Mouse (Mus musculus) forebrain, embryonic 12.5 days (tissue): ENCODE data around the gene Idi1. TPM values are rescaled to one million over a fixed set of nuclear protein-coding genes. Genes with fewer than 3 reads are reported as not detected.
A peak's percentile ranks its signal among the peaks of the same experiment; 100 is the strongest.
"Not testable (repeated sequence)": the region's sequence is repeated elsewhere in the genome, so short reads cannot be mapped to it uniquely, and the experiment has no call there.

ENCODE experiments used
- ATAC-seq: fragments of 200-750 bp; cut with Nextera tagmentation; 2 replicates; pipeline ENCODE4 v1.8.0; 2017; ENCODE audit warnings: moderate TSS enrichment; ENCODE audit not compliant: low FRiP score
- H3K27ac ChIP-seq: fragments of 300-500 bp; sonication (generic); 2 replicates; pipeline ENCODE4 v1.5.1; 2016; ENCODE audit warnings: mild to moderate bottlenecking
- H3K27me3 ChIP-seq: fragments of 300-500 bp; sonication (generic); 2 replicates; pipeline ENCODE4 v1.6.1; 2016; ENCODE audit warnings: mild to moderate bottlenecking
- H3K36me3 ChIP-seq: fragments of 300-500 bp; sonication (generic); replicated peaks from 2 replicates; pipeline ENCODE4 v1.6.1; 2016; ENCODE audit warnings: mild to moderate bottlenecking
- H3K4me1 ChIP-seq: fragments of 300-500 bp; sonication (generic); 2 replicates; pipeline ENCODE4 v1.6.1; 2016
- H3K4me2 ChIP-seq: fragments of 300-500 bp; sonication (generic); 2 replicates; pipeline ENCODE4 v1.6.1; 2016; ENCODE audit warnings: mild to moderate bottlenecking, moderate library complexity
- H3K4me3 ChIP-seq: fragments of 300-500 bp; sonication (generic); replicated peaks from 2 replicates; pipeline ENCODE4 v1.5.1; 2016; ENCODE audit warnings: mild to moderate bottlenecking
- H3K9ac ChIP-seq: fragments of 300-500 bp; sonication (generic); 2 replicates; pipeline ENCODE4 v1.6.1; 2016; ENCODE audit warnings: mild to moderate bottlenecking
- H3K9me3 ChIP-seq: fragments of 300-500 bp; sonication (generic); 2 replicates; pipeline ENCODE4 v1.6.1; 2016
- WGBS: fragments of 180-500 bp; shearing (Covaris S2); methylation state at CpG from one replicate; pipeline ENCODE4 v1.1.7; 2016; 5-methylcytosine and 5-hydroxymethylcytosine counted together
- polyA plus RNA-seq: library from polyadenylated mRNA; unstranded; fragments of >200 nt; fragmentation: Nextera tagmentation; extraction: Ambion mirVana; gene quantifications from 2 replicates; pipeline ENCODE4 v1.2.1, GENCODE M21; 2016

Idi1 gene
- polyA plus RNA-seq, 1 experiment from 2014 or later, result 153 TPM

DNA sequence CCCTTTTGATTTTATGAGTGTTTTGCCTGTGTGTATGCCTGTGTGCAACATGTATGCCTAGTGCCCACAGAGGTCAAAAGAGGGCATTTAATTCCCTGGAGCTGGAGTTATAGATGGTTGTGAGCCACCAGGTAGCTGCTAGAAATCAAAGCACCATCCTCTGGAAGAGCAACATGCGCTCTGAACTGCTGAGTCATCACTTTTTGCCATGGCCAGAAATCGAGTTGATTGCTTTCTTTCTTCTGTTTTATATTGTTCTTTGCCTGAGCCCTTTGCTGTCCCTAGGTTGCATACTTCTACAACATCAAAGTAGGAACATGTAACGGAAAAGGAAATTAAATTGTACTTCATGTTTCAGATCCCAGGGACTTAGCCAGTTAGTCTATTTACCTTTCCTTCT lies 20.3 kb upstream of the Idi1 start:
- ATAC-seq, result no peak
- no peak overlapping the region for H3K4me2 ChIP-seq
- no peak overlapping the region for H3K9ac ChIP-seq
- H3K4me3 ChIP-seq, result no peak overlapping the region
- peaks cover 10% of the 10 kb centered on the region for H3K4me1 ChIP-seq
- H3K36me3 ChIP-seq, result peaks cover 14% of the 10 kb centered on the region
- no peaks in the 10 kb centered on the region for H3K27me3 ChIP-seq
- 86% methylated on average over 3 of the region's 3 CpGs for WGBS
- no peak overlapping the region for H3K27ac ChIP-seq
- H3K9me3 ChIP-seq, result no peaks in the 10 kb centered on the region

DNA sequence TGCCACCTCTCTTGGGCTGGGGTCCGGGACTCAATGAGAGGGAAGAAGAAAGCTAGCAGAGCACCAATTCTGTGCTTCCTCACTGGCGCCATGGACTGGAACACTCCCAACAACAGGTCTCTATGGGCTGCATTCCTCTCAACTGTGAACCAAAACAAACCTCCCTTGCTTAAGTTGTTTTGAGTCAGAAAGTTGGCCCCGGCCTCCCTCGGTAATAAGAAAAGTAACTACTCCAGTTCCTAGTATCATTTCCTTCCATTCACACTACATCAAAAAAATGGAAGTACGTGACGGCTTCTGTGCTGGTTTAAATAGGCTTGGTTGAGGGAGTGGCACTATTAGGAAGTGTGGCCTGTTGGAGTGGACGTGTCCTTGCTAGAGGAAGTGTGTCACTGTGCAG lies 18.7 kb upstream of the Idi1 start:
- no peak overlapping the region for H3K27ac ChIP-seq
- no peaks in the 10 kb centered on the region for H3K27me3 ChIP-seq
- no peak overlapping the region for H3K9ac ChIP-seq
- H3K4me2 ChIP-seq, result no peak overlapping the region
- no peak overlapping the region for H3K4me3 ChIP-seq
- no peak for ATAC-seq
- 0 out of 2 replicates have a peak, but pooled peaks cover 8% of the 10 kb centered on the region for H3K36me3 ChIP-seq
- H3K4me1 ChIP-seq, result peaks cover 12% of the 10 kb centered on the region
- no peaks in the 10 kb centered on the region for H3K9me3 ChIP-seq
- WGBS, result 92% methylated on average over 7 of the region's 7 CpGs

DNA sequence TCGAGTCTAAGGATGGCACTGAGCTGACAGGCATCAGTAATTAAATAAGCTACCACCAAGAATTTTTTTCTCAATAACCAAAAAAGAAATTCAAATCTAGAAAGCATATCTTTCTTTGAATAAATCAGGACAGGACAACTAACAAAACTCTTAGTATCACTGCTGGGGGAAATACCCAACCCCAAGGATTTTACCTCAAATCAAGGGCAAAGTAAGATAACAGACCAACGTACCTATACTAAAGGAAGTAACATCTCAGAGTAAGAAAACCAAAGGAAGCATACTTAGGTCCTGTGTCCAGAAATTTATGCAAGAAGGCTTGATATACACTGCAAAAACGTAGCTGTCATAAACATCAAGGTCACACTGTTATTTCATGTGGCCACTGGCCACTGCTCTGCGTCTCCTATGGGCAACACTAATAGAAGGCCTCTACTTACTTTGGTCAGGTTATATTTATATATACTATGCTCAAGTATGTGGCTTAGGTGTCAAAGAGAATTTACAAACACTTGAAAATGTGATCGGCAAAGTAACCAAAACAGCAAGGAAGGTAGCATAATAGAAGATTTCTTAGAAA lies 15.6 kb upstream of the Idi1 start:
- Histone ChIP-seq H3K4me1 (peaks cover 17% of the 10 kb centered on the region), H3K4me2 (peak overlapping the region; percentile 72), H3K36me3 (0 out of 2 replicates have a peak, but pooled peaks cover 8% of the 10 kb centered on the region), H3K27me3 (no peaks in the 10 kb centered on the region), H3K4me3 (peak overlapping the region; percentile 77), H3K9ac (peak overlapping the region; percentile 87), H3K9me3 (no peaks in the 10 kb centered on the region), H3K27ac (no peak overlapping the region)
- ATAC-seq, result no peak
- WGBS, result 76% methylated on average over 5 of the region's 5 CpGs

DNA sequence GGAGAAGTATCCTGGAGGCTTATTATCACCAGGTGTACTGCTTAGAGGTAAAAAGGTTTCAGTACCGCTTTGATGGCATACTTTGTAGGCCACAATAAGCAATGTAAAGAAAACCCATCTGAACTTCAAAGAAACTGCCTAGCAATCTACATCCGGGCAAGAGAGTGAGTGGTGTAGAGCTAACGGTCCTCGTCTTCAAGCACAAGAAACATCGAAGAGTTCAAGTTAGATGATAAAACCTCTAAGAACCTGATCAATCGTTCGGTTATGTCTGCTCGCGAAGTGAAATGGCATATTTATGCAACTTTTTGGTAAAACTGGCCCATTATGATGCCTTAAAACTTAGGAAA lies 15.2 kb upstream of the Idi1 start:
- Histone ChIP-seq H3K27ac (peak overlapping the region; percentile 96; the same call in 1 of the 2 replicates), H3K36me3 (0 out of 2 replicates have a peak, but pooled peaks cover 8% of the 10 kb centered on the region), H3K4me2 (peak overlapping the region; percentile 72), H3K4me3 (peak overlapping the region; percentile 77), H3K4me1 (peaks cover 17% of the 10 kb centered on the region), H3K9me3 (no peaks in the 10 kb centered on the region), H3K27me3 (no peaks in the 10 kb centered on the region), H3K9ac (peak overlapping the region; percentile 87)
- ATAC-seq, result no peak
- WGBS, result 6% methylated on average over 9 of the region's 9 CpGs

DNA sequence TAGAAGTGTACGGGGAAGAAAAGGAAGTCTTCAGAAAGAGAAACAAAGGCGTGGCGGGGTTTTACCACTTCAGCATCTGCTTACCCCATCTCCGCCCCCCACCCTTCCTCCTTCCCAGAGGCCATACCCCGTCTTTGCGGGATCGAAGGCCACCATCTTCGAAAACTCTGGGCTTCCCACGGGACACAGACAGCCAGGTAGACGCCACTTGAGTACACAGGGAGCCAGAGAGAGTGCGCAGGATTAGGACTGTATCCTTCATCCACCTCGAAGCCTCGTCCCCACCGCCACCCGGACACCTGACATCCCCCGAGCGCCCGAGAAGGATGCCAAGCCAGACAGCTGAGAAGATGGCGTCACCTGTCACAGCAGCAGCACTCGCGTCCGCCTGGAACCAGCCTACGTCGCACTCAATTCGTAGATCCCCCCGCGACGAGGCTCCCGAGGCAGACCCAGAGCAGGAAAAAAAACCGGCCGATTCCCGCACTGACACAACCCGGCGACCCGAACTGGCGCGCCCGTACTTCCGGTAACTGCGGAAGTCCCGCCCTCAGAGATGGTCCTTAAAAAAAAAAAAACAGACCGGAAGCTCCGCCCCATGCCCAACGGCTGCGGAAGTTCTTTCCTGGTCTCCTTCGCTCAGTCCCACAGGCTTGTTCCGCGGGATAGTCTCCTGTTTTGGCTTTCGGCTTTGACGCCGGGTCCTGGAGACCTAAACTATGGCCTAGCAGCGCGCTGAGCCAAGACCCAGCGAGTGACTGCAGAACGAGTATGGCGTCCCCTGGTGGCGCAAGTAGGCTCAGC lies 14.6 kb upstream of the Idi1 start:
- Histone ChIP-seq H3K9ac (peak overlapping the region; percentile 87), H3K36me3 (0 out of 2 replicates have a peak, but pooled peaks cover 8% of the 10 kb centered on the region), H3K4me2 (peak overlapping the region; percentile 73), H3K27me3 (no peaks in the 10 kb centered on the region), H3K4me1 (peaks cover 17% of the 10 kb centered on the region), H3K9me3 (no peaks in the 10 kb centered on the region), H3K4me3 (peak overlapping the region; percentile 77), H3K27ac (peak overlapping the region; percentile 96)
- peak; percentile 93 for ATAC-seq
- under 1% methylated on average over 57 of the region's 57 CpGs for WGBS

DNA sequence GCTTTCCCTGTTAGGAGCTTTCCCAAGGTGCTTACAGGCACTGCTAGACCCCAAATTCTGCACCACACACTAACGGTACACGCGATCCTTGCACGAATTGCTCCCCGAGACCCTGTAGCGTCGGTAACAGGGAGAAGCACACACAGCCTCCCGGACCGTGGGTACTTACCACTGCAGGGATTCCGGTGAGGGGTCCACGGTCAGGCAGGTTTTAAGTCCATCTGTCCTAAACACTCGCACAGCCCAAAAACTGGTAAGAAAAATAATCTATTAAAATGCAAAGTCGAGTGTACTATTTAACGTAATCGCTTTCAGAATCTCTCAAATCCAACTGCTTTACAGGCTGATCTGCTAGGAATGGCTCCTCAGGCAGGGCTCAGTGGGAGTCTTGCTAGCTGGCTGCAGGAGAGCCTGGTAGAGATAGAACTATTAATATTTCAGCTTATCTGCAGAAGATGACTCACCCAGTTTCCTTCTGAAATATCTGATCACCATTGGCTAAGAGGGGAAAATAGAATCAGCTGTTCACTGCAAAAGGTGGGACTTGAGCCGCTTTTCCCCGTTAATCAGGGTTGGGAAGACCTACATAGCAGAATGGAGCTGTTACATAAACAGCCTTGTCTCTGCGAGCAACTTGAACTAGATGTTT lies 13.9 kb upstream of the Idi1 start, which contains the start of gene Wdr37:
Gene Wdr37, minus strand, starts transcription at position 596 of the 649 bp plus-strand sequence.
- H3K27me3 ChIP-seq, result no peaks in the 10 kb centered on the region
- peak; percentile 39 for ATAC-seq
- WGBS, result 2% methylated on average over 18 of the region's 18 CpGs

DNA sequence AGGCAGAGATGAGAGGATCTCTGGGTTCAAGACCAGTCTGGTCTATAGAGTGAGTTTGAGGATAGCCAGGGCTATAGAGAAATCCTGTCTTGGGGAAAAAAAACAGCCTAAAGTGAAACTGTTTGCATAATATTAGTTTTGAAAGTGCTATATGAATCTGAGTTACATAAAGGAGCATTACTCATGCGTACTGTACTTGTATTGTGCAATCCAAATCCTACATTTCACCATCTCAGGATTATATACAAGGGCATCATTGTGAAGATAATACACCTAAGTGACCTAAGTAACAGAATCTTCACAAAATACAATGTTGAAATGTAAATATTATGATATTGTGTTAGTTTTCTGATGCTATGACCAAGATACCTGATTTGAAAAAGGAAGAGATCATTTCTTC lies 11.5 kb upstream of the Idi1 start:
- peaks cover 15% of the 10 kb centered on the region for H3K4me1 ChIP-seq
- 85% methylated on average over 1 of the region's 1 CpGs for WGBS
- H3K36me3 ChIP-seq, result no peaks in the 10 kb centered on the region
- H3K9me3 ChIP-seq, result no peaks in the 10 kb centered on the region
- H3K9ac ChIP-seq, result no peak overlapping the region
- H3K4me2 ChIP-seq, result no peak overlapping the region
- H3K4me3 ChIP-seq, result no peak overlapping the region
- no peaks in the 10 kb centered on the region for H3K27me3 ChIP-seq
- ATAC-seq, result no peak
- H3K27ac ChIP-seq, result no peak overlapping the region

More for the DNA sequence above, 13.9 kb upstream of the Idi1 start, which contains the start of gene Wdr37:
- Histone ChIP-seq H3K27ac (peak within 1 kb of the TSS; percentile 96), H3K36me3 (0 out of 2 replicates have a peak, but pooled peaks cover 4% of the 10 kb centered on the region), H3K9me3 (no peaks in the 10 kb centered on the region), H3K4me3 (peak within 1 kb of the TSS; percentile 77), H3K4me2 (peak within 1 kb of the TSS; percentile 73), H3K9ac (peak within 1 kb of the TSS; percentile 87), H3K4me1 (peaks cover 17% of the 10 kb centered on the region)

DNA sequence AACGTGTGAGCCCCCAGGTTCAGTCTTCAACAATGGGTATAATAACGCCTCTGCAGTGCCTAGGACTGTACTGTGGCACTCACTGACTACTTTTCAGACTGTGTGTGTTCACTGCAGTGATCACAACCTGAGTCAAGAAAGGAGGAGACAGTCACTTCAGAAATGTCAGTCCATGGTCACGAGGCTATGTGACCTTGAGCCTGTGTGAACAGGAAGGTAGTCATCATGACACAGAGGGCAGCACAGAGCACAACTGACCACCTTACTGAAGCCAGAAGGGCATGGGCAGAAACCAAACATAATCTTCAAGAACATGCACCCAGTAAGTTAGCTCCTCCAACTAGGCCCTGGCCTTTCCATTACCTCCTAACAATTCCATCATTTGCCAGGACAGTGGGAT lies 3.7 kb upstream of the Idi1 start:
- Histone ChIP-seq H3K4me3 (no peak overlapping the region), H3K36me3 (no peaks in the 10 kb centered on the region), H3K27me3 (no peaks in the 10 kb centered on the region), H3K9ac (no peak overlapping the region), H3K4me1 (peaks cover 5% of the 10 kb centered on the region), H3K27ac (no peak overlapping the region), H3K9me3 (no peaks in the 10 kb centered on the region), H3K4me2 (no peak overlapping the region)
- WGBS, result 74% methylated on average over 3 of the region's 3 CpGs
- ATAC-seq, result no peak

DNA sequence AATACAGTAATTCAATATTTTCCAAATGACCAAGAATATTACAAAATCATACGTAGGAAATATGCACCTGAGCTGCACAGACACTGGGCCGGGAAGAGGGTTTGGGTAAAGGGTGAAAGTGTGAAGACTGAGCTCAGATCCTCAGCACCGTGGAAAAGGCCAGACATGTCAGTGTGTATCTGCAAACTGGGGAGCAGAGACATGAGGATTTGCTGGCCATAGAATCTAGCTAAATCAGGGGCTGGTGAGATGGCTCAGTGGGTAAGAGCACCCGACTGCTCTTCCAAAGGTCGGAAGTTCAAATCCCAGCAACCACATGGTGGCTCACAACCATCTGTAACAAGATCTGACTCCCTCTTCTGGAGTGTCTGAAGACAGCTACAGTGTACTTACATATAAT lies 1.4 kb upstream of the Idi1 start:
- not testable (repeated sequence) for H3K9ac ChIP-seq, H3K27me3 ChIP-seq, H3K9me3 ChIP-seq, ATAC-seq, H3K27ac ChIP-seq, H3K4me3 ChIP-seq, H3K4me2 ChIP-seq
- Histone ChIP-seq H3K4me1 (peaks cover 18% of the 10 kb centered on the region), H3K36me3 (peaks cover 11% of the 10 kb centered on the region)
- WGBS, result 90% methylated on average over 5 of the region's 5 CpGs

DNA sequence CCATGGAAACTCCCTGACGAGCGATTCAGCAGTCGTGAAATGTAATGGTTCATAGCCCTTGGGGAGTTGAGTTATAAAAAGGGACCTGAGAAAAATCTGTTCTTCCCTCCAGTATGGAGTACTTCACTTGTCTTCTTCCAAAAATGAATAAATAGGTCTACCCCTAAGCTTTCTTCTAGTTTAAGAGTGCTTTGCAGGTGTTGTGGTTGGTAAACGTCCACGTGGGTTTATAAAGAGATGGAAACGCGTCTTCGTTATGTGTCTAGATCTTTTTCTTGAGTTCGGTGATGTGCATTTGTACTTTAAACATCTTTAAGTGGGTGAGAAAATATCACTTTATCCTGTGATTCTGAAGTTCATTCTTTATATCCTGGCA lies 872 bp downstream of the Idi1 start:
- Histone ChIP-seq H3K4me3 (peak overlapping the region; percentile 51), H3K9ac (peak overlapping the region; percentile 63), H3K4me1 (peaks cover 18% of the 10 kb centered on the region), H3K9me3 (no peaks in the 10 kb centered on the region), H3K27ac (peak overlapping the region; percentile 93), H3K27me3 (no peaks in the 10 kb centered on the region), H3K36me3 (peaks cover 23% of the 10 kb centered on the region), H3K4me2 (peak overlapping the region; percentile 62)
- ATAC-seq, result no peak
- WGBS, result 4% methylated on average over 9 of the region's 9 CpGs

DNA sequence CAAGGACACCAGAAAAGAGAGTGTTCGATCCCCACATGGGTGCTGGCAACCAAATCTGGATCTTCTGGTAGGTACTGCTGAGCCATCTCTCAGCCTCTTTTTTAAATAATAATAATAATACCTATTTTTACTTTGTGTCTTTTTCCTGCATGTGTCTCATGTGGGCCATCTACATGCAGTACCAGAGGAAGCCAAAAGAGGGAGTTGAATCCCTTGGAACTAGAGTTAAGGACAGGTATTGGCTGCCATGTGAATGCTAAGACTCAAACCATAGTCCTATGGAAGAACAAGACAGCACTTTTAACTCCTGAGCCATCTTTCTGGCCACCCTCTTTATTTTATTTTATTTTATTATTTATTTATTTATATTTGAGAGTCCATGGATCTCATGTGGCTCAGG lies 3.3 kb downstream of the Idi1 start:
- Histone ChIP-seq H3K4me1 (peaks cover 18% of the 10 kb centered on the region), H3K27ac (no peak overlapping the region), H3K4me2 (no peak overlapping the region), H3K27me3 (no peaks in the 10 kb centered on the region), H3K36me3 (peaks cover 34% of the 10 kb centered on the region), H3K4me3 (no peak overlapping the region), H3K9ac (no peak overlapping the region), H3K9me3 (no peaks in the 10 kb centered on the region)
- WGBS, result 96% methylated on average over 1 of the region's 1 CpGs
- ATAC-seq, result no peak

DNA sequence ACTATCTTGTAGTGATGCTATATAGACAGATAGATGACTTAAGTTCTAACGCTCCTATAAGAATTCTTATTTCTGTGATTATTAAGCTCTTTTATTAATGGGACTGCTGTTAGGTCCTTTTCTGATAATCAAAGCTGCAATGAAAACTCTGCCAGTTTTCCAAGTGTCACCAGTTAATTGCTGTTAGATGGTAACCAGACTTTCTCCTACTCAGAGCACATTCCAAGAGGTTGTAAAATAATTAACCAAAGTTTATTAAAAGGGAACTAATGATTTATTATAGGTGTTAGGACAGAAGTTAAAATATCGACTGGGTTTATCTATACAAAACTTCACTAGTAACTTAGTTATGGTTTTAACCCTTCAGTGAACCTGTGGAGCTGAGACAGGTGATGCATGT lies 20.7 kb downstream of the Idi1 start:
- H3K27me3 ChIP-seq, H3K9me3 ChIP-seq, ATAC-seq, H3K9ac ChIP-seq, H3K27ac ChIP-seq, H3K4me2 ChIP-seq, H3K4me3 ChIP-seq, H3K36me3 ChIP-seq, H3K4me1 ChIP-seq: not testable (repeated sequence)
- 91% methylated on average over 2 of the region's 2 CpGs for whole genome bisulfite sequencing
